Mouse (Mus musculus): ENCODE measurements at regions not wholly inside any gene's neighbourhood (a gene's known extent, or its start where the extent isn't known, plus 50 kb on each side); places are given as distances from the start of the nearest gene placed in this dataset.

DNA sequence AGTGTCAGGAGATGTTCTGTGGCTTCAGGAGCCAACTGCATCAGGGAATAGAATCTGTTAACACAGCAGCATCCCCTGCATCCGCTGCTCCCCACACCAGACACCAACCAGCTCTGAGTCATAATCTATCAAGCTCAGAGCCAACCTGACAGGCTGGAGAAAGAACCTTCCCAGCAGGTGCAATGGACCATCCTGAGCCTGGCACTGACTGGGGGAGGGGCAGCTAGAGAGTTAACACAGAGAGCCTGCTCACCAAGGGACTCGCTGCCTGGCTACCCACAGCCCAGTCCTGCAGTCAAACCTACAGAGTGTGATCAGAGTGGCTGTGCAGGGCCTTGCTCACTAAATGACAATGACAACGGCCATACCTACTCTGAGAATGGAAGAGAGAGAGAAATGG, 73.4 kb downstream of the Kctd12 start:
- TF ChIP-seq POLR2A (IDR thresholded peaks at IDR 0.05; ENCODE audit: control insufficient read depth, extremely low read depth, insufficient read depth, low read length, poor library complexity) (no peak), CTCF (IDR thresholded peaks at IDR 0.05; ENCODE audit: borderline replicate concordance, control insufficient read depth, extremely low read depth, insufficient read depth, low read length, poor library complexity) (no peak)

All from thymus, adult 2 months (tissue).